Mouse (Mus musculus) frontal cortex, adult 2 months (tissue): ENCODE measurements around the gene Cdc42bpg. TPM values are rescaled to one million over a fixed set of nuclear protein-coding genes. Genes with fewer than 3 reads are reported as not detected.

ENCODE experiments used
- polyA plus RNA-seq: library from polyadenylated mRNA; depleted of rRNA; stranded (reverse); fragments of >200 nt; gene quantifications from 2 replicates; pipeline ENCODE4 v1.2.3, GENCODE M21; 2012; rRNA removed

Gene Cdc42bpg
- polyA plus RNA-seq, 1 experiment = 3.3 TPM

Other genes with a start within 250 kb of the Cdc42bpg start
- gene Mrpl49, start 248.7 kb upstream of the Cdc42bpg start, polyA plus RNA-seq = 44.3 and 44.4 TPM in 2 replicates
- 873 and 951 TPM in 2 replicates for gene Fau, start 248.6 kb upstream of the Cdc42bpg start, polyA plus RNA-seq
- 48.4 and 51.7 TPM in 2 replicates for gene Znhit2, start 245.3 kb upstream of the Cdc42bpg start, polyA plus RNA-seq
- 50.2 and 52.4 TPM in 2 replicates for gene Tm7sf2, start 238.1 kb upstream of the Cdc42bpg start, polyA plus RNA-seq
- 98.8 and 105 TPM in 2 replicates for gene Vps51, start 229.2 kb upstream of the Cdc42bpg start, polyA plus RNA-seq
- gene Tmem262, start 226.4 kb upstream of the Cdc42bpg start, polyA plus RNA-seq = not detected in 2 replicates
- gene Gm28374, start 224.2 kb upstream of the Cdc42bpg start, polyA plus RNA-seq = 0.48 and 1.4 TPM in 2 replicates
- gene Zfpl1, start 221.5 kb upstream of the Cdc42bpg start, polyA plus RNA-seq = 83.9 and 89.7 TPM in 2 replicates
- 0.22 and 0.46 TPM in 2 replicates for gene Cdca5, start 221.5 kb upstream of the Cdc42bpg start, polyA plus RNA-seq
- gene AC131692.1, start 212.0 kb upstream of the Cdc42bpg start, polyA plus RNA-seq = not detected in 2 replicates
- gene Naaladl1, start 200.7 kb upstream of the Cdc42bpg start, polyA plus RNA-seq = 0.26 and 0.32 TPM in 2 replicates
- gene Sac3d1, start 187.8 kb upstream of the Cdc42bpg start, polyA plus RNA-seq = 24.2 and 29.4 TPM in 2 replicates
- gene Snx15, start 178.2 kb upstream of the Cdc42bpg start, polyA plus RNA-seq = 63.5 and 65.2 TPM in 2 replicates
- gene Batf2, start 165.5 kb upstream of the Cdc42bpg start, polyA plus RNA-seq = 0.54 and 0.63 TPM in 2 replicates
- 123 and 135 TPM in 2 replicates for gene Arl2, start 164.9 kb upstream of the Cdc42bpg start, polyA plus RNA-seq
- 0.14 TPM in 1 of 2 replicates, not detected in the other for gene Majin, start 122.1 kb upstream of the Cdc42bpg start, polyA plus RNA-seq
- gene Gpha2, start 80.1 kb upstream of the Cdc42bpg start, polyA plus RNA-seq = not detected in 2 replicates
- 137 and 141 TPM in 2 replicates for gene Ppp2r5b, start 70.6 kb upstream of the Cdc42bpg start, polyA plus RNA-seq
- gene Atg2a, start 64.8 kb upstream of the Cdc42bpg start, polyA plus RNA-seq = 29.3 and 31.2 TPM in 2 replicates
- gene Ehd1, start 29.7 kb upstream of the Cdc42bpg start, polyA plus RNA-seq = 48.4 and 49.3 TPM in 2 replicates
- gene Men1, start 28.5 kb downstream of the Cdc42bpg start, polyA plus RNA-seq = 67.6 and 68.4 TPM in 2 replicates
- gene Map4k2, start 34.7 kb downstream of the Cdc42bpg start, polyA plus RNA-seq = 193 and 205 TPM in 2 replicates
- 179 and 186 TPM in 2 replicates for gene Sf1, start 57.2 kb downstream of the Cdc42bpg start, polyA plus RNA-seq
- 39.0 and 54.8 TPM in 2 replicates for gene Pygm, start 77.9 kb downstream of the Cdc42bpg start, polyA plus RNA-seq
- gene Rasgrp2, start 92.9 kb downstream of the Cdc42bpg start, polyA plus RNA-seq = 70.0 and 74.0 TPM in 2 replicates
- 393 and 395 TPM in 2 replicates for gene Nrxn2, start 112.3 kb downstream of the Cdc42bpg start, polyA plus RNA-seq
- 0.08 and 0.10 TPM in 2 replicates for gene Slc22a12, start 236.6 kb downstream of the Cdc42bpg start, polyA plus RNA-seq